Mouse (Mus musculus) ovary, adult 18-20 months (tissue): ENCODE measurements around the gene Mindy1.

ENCODE experiments used
- DNase-seq: peaks from one replicate; pipeline ENCODE4 v3.0.0; 2022; ENCODE audit warnings: low spot score, mixed read lengths

Gene Mindy1

DNA sequence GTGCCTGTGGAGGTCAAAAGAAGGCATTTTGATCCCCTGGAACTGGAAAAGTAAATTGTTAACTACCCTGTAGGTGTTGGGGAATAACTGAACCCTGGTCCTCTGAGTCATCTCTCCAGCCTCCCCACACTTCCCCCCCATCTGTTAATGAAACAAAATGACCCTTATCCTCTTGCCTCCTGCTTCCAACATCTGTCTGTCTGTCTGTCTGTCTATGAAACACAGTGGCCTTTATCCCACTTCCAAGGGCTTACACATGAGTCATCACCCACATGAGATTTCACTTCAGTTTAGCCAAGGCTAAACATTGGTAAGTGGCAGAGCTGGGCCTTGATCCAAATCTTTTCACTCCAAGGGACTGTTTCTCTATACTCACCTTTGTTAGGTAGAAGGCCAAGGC lies 13.3 kb upstream of the Mindy1 start:
- no peak for DNase-seq

- DNase-seq = no peak
These were observed 11.4 kb upstream of the Mindy1 start for GRCm38 (mm10) chr3:95269789-95270188.

DNA sequence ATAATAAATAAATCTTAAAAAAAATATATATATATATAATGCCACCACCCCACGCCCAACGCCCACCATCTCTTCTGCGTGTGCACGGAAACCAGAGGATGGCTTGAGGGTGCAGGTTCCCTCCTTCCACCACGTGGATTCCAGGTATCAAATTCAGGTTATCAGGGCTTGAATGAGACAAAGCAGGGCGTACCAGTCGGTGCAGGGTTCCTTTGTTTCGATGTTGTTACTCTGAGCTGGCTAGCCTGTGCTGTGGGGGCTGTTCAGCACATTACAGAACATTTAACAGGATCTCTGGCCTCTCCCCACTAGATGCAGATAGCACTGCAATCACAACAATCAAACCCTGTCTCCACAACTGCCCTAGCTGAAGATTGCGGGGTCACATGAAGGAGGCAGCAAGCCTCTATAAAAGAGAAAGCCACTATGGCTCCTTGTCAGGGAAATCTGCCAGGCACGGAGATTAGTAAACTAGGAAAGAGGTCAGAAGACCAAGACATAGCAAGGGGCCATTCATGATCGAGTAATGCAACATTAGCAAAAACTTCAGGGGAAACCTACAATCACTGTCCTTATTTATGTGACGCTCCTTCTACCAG lies 10.3 kb upstream of the Mindy1 start:
- DNase-seq = no peak

DNA sequence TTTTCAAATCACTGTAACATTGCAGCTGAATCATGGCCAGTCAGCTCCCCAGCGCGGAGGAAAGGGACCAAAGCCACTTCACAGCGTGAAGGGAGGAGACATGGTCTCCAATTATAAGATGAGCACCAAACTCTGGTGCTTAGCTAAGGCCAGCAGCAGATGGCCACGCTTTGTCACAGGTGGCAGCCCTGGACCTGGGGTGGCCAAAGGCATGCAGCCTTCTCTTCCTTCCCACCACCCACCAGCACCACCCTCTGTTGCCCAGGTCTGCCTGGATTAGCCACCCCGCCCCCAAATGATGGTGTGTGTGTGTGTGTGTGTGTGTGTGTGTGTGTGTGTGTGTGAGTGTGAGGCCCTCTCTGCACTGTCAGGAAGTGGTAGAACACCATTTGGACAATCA lies 7.7 kb upstream of the Mindy1 start:
- DNase-seq = no peak

GRCm38 (mm10) chr3:95274453-95274852 lies 6.7 kb upstream of the Mindy1 start:
- no peak for DNase-seq

- no peak for DNase-seq
These were observed 6.0 kb upstream of the Mindy1 start for GRCm38 (mm10) chr3:95275161-95275560.

DNA sequence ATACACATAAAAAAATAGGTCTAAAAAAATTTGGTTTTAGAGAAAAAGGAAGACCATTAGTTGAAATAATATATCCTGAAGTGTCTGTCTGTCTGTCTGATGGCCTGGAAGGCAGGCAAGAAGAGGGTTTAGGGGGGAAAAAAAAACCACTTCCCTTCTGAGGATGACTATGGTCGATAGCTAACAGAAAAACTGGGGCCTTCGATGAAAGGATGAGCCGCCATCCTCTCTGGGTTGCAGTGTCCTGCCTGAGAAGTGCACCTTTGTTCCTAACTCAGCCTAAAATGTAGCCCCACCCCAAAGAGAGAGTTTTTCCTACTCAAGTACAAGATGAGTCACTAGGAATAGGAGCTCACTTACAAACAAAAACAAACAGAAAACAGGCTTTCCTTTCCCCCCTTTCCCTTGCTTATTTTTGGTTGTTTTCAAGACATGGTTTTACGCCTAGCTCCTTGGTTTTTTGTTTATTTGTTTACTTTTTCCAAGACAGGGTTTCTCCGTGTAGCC lies 4.7 kb upstream of the Mindy1 start:
- DNase-seq = no peak

- DNase-seq = no peak
These were observed 4.0 kb upstream of the Mindy1 start for GRCm38 (mm10) chr3:95277149-95277551.

- DNase-seq = no peak
These were observed 398 bp upstream of the Mindy1 start for GRCm38 (mm10) chr3:95280747-95281146.

GRCm38 (mm10) chr3:95282381-95282864 lies 1.3 kb downstream of the Mindy1 start:
- DNase-seq = no peak

GRCm38 (mm10) chr3:95282865-95283588 lies 1.9 kb downstream of the Mindy1 start:
- peak; percentile 74 for DNase-seq

GRCm38 (mm10) chr3:95283589-95283941 lies 2.4 kb downstream of the Mindy1 start:
- no peak for DNase-seq

DNA sequence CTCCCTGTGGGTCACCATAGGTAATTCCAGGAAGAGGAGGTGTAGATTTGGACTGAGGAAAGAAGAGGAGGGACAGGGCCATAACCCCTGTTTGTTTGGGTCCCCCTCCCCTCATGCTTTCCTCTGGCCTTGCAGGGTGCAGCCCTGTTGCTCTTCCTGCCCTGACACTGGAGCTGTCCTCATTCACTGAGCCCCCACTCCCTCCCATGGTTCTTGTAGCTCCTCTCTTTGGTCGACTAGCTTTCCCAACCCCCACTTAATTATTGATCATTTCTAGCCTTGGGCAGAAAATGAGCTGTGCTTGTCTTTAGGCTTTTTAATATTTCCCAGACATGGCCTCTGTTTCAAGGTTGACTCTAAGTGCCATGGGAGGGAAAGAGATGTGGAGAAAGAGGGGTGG lies 2.9 kb downstream of the Mindy1 start:
- no peak for DNase-seq

GRCm38 (mm10) chr3:95284501-95285281 lies 3.5 kb downstream of the Mindy1 start:
- peak; percentile 69 for DNase-seq

- no peak for DNase-seq
These were observed 4.2 kb downstream of the Mindy1 start for GRCm38 (mm10) chr3:95285390-95285789.

DNA sequence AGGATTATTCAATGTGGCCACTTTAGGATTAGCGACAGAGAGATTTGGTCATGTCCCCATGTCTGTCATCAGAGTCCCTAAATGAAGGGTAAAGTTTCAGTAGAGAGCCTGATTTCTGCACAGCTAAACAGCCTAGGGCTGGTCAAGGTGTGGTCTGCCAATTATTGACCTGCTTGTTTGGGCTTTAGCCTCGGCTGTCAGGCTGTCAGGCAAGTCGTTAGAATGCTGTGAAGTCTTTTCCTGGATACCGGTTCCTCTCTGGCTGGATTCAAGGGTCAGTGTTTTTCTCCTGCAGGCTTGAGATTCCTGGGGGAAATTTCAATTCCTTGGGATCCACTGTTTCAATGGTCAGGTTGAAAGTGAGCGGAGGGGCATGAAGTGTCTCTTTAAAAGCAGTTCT lies 4.9 kb downstream of the Mindy1 start:
- no peak for DNase-seq

DNA sequence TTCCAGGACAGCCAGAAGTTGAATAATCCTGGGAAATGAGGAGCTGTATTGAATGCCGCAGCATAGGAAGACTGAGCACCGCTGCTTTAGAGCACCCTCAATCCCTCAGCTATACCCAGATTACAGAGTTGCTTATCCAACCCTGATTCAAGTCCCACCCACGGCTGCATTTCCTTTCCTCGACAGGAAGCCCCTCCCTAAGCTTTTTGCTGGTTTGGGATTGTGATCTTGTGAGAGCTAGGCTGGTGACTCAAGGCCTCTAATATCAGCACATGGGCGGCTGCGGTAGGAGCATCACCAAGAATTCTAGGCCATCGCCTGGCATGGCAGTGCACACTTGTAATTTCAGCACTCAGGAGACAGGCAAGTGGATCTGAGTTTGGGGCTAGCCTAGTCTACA lies 5.4 kb downstream of the Mindy1 start:
- no peak for DNase-seq

DNA sequence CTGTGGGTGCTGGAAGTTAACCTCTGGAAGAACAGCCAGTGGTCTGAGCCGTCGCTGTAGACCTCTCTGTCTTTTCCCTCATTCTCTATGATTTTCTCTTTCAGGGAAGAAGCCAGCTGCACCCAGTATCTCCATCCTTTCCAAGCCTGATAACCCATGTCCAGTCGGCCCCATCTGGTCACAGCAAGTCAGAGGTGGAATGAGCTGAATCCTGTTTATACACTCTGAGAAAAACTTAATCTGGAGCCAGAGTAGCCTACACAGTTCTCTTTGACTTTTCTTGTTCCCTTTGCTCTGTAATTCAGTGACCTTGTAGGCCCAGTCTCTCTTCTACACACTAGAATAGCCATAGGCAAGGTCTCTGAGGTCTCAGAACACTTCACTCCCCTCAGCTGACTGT lies 6.4 kb downstream of the Mindy1 start:
- DNase-seq = no peak

DNA sequence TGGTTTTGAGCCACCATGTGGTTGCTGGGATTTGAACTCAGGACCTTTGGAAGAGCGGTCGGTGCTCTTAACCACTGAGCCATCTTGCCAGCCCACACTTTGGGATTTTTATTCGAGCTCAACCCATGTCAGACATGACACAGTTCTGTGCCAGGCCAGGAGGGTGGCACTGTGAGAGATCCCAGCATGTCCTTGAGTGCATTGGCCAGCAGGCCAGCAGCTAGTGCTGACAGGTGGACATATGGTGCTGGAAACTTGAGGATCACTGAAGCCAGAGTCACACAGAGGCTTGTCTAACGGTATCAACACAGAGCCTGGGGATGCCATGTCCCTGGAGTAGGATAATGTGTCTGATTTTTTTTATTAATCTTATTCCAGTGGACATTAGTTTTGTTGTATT lies 8.3 kb downstream of the Mindy1 start:
- no peak for DNase-seq

- no peak for DNase-seq
These were observed 9.0 kb downstream of the Mindy1 start for GRCm38 (mm10) chr3:95290156-95290555.

DNA sequence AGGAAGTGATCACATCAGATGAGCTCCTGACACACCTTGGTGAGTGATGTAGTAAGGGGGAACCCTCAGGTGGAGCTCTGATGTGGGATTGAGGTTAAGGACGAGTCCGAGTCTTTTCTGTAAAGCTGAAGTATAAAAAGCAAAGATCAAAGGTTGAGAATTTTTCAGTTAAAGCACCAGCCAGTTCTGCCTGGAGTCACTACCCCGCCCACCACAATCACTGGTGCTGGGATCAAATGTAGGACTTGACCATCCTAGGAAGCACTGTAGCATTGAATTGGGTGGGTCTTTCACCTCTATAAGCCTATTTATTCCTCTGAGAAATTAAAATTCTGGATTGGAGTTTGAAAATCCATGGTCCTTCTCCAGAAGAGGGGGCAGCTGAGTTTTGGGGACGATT lies 9.9 kb downstream of the Mindy1 start:
- DNase-seq = no peak

DNA sequence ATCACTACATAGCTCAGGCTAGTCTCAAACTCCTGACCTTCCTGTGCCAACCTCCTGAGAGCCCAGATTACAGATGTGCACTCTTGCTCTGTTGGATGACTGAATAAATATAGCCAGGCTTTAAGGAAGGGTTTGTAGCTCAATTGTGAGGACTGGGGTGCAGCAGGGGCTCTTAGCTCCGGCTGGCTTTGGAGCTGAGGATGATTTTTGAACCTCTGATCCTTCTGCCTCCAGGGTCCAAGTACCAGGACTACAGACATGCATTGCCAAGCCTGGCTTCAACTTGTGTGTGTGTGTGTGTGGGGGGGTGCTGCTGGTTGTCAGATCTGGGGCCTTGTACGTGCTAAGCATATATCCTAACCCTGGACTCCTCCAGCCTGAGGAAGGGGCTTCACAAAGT lies 11.8 kb downstream of the Mindy1 start:
- DNase-seq = no peak

DNA sequence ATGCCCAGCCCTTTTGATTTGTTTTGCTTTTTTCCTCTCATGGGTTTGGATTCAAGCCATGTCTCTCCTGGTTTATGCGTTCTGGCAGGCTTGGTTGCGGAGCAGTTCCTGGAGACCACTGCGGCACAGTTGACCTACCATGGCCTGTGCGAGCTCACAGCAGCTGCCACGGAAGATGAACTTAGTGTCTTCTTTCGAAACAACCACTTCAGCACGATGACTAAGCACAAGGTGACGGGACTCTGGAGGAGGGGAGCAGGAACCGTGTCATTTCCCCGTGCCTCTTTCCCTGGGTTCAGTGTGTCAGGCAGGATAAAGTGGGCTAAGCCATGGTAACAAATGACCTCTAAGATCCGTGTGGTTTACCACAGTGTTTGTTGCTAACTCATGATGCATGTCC lies 12.4 kb downstream of the Mindy1 start:
- DNase-seq = no peak
